Mouse (Mus musculus): ENCODE data around the gene Igfals. TPM values are rescaled to one million over a fixed set of nuclear protein-coding genes. Genes with fewer than 3 reads are reported as not detected.

Igfals gene
- polyA plus RNA-seq, 1 experiment from 2014 or later: 0.17 TPM

Other genes starting within 250 kb of the Igfals start
- gene Tsc2, start 233.4 kb upstream of the Igfals start, polyA plus RNA-seq (2015; fragmentation: Nextera tagmentation; extraction: Ambion mirVana): 60.5 and 75.1 TPM in 2 replicates
- 13.8 and 15.3 TPM in 2 replicates for gene Nthl1, start 233.3 kb upstream of the Igfals start, polyA plus RNA-seq (2015; fragmentation: Nextera tagmentation; extraction: Ambion mirVana)
- 15.0 and 16.0 TPM in 2 replicates for gene Slc9a3r2, start 215.7 kb upstream of the Igfals start, polyA plus RNA-seq (2015; fragmentation: Nextera tagmentation; extraction: Ambion mirVana)
- gene Npw, start 207.5 kb upstream of the Igfals start, polyA plus RNA-seq (2015; fragmentation: Nextera tagmentation; extraction: Ambion mirVana): not detected in 2 replicates
- 14.9 and 16.2 TPM in 2 replicates for gene Zfp598, start 196.3 kb upstream of the Igfals start, polyA plus RNA-seq (2015; fragmentation: Nextera tagmentation; extraction: Ambion mirVana)
- gene Syngr3, start 176.0 kb upstream of the Igfals start, polyA plus RNA-seq (2015; fragmentation: Nextera tagmentation; extraction: Ambion mirVana): 61.0 and 68.7 TPM in 2 replicates
- gene Gfer, start 169.8 kb upstream of the Igfals start, polyA plus RNA-seq (2015; fragmentation: Nextera tagmentation; extraction: Ambion mirVana): 40.7 and 42.5 TPM in 2 replicates
- gene Noxo1, start 169.8 kb upstream of the Igfals start, polyA plus RNA-seq (2015; fragmentation: Nextera tagmentation; extraction: Ambion mirVana): 1.3 TPM in 2 replicates
- 86.9 and 107 TPM in 2 replicates for gene Tbl3, start 158.3 kb upstream of the Igfals start, polyA plus RNA-seq (2015; fragmentation: Nextera tagmentation; extraction: Ambion mirVana)
- 0.18 TPM in 1 of 2 replicates, not detected in the other for gene Rnf151, start 147.9 kb upstream of the Igfals start, polyA plus RNA-seq (2015; fragmentation: Nextera tagmentation; extraction: Ambion mirVana)
- 992 and 1,023 TPM in 2 replicates for gene Rps2, start 147.9 kb upstream of the Igfals start, polyA plus RNA-seq (2015; fragmentation: Nextera tagmentation; extraction: Ambion mirVana)
- 232 and 253 TPM in 2 replicates for gene Ndufb10, start 141.5 kb upstream of the Igfals start, polyA plus RNA-seq (2015; fragmentation: Nextera tagmentation; extraction: Ambion mirVana)
- gene Rpl3l, start 138.2 kb upstream of the Igfals start, polyA plus RNA-seq (2015; fragmentation: Nextera tagmentation; extraction: Ambion mirVana): not detected in 2 replicates
- gene Msrb1, start 129.4 kb upstream of the Igfals start, polyA plus RNA-seq (2015; fragmentation: Nextera tagmentation; extraction: Ambion mirVana): 18.8 and 22.1 TPM in 2 replicates
- gene Hs3st6, start 113.0 kb upstream of the Igfals start, polyA plus RNA-seq (2015; fragmentation: Nextera tagmentation; extraction: Ambion mirVana): 0.15 and 0.17 TPM in 2 replicates
- gene Meiob, start 61.7 kb upstream of the Igfals start, polyA plus RNA-seq (2015; fragmentation: Nextera tagmentation; extraction: Ambion mirVana): not detected in 2 replicates
- 36.7 and 37.1 TPM in 2 replicates for gene Hagh, start 25.9 kb upstream of the Igfals start, polyA plus RNA-seq (2015; fragmentation: Nextera tagmentation; extraction: Ambion mirVana)
- gene Fahd1, start 15.6 kb upstream of the Igfals start, polyA plus RNA-seq (2015; fragmentation: Nextera tagmentation; extraction: Ambion mirVana): 16.0 and 16.8 TPM in 2 replicates
- 68.5 and 76.9 TPM in 2 replicates for gene Nubp2, start 20.4 kb downstream of the Igfals start, polyA plus RNA-seq (2015; fragmentation: Nextera tagmentation; extraction: Ambion mirVana)
- 64.3 and 67.4 TPM in 2 replicates for gene Spsb3, start 20.6 kb downstream of the Igfals start, polyA plus RNA-seq (2015; fragmentation: Nextera tagmentation; extraction: Ambion mirVana)
- 31.3 and 36.5 TPM in 2 replicates for gene Eme2, start 29.1 kb downstream of the Igfals start, polyA plus RNA-seq (2015; fragmentation: Nextera tagmentation; extraction: Ambion mirVana)
- gene Mrps34, start 29.1 kb downstream of the Igfals start, polyA plus RNA-seq (2015; fragmentation: Nextera tagmentation; extraction: Ambion mirVana): 81.4 and 85.4 TPM in 2 replicates
- gene Nme3, start 30.5 kb downstream of the Igfals start, polyA plus RNA-seq (2015; fragmentation: Nextera tagmentation; extraction: Ambion mirVana): 72.1 and 80.8 TPM in 2 replicates
- gene Mapk8ip3, start 71.0 kb downstream of the Igfals start, polyA plus RNA-seq (2015; fragmentation: Nextera tagmentation; extraction: Ambion mirVana): 60.8 and 73.6 TPM in 2 replicates
- 186 and 217 TPM in 2 replicates for gene Jpt2, start 94.7 kb downstream of the Igfals start, polyA plus RNA-seq (2015; fragmentation: Nextera tagmentation; extraction: Ambion mirVana)
- 7.9 and 8.3 TPM in 2 replicates for gene Cramp1l, start 149.8 kb downstream of the Igfals start, polyA plus RNA-seq (2015; fragmentation: Nextera tagmentation; extraction: Ambion mirVana)
- 18.6 and 22.8 TPM in 2 replicates for gene Ift140, start 150.1 kb downstream of the Igfals start, polyA plus RNA-seq (2015; fragmentation: Nextera tagmentation; extraction: Ambion mirVana)
- 7.7 and 10.1 TPM in 2 replicates for gene Tmem204, start 217.6 kb downstream of the Igfals start, polyA plus RNA-seq (2015; fragmentation: Nextera tagmentation; extraction: Ambion mirVana)
- 41.2 and 45.3 TPM in 2 replicates for gene Telo2, start 250.0 kb downstream of the Igfals start, polyA plus RNA-seq (2015; fragmentation: Nextera tagmentation; extraction: Ambion mirVana)